Mouse (Mus musculus): ENCODE results near the gene Prkn. TPM values are rescaled to one million over a fixed set of nuclear protein-coding genes. Genes with fewer than 3 reads are reported as not detected.

Gene Prkn
- polyA plus RNA-seq, 1 experiment = 1.00 TPM

- Histone ChIP-seq H3K9me3 (peaks cover 3% of the 10 kb centered on the region; the same call in 1 of the 2 replicates), H3K36me3 (replicated peaks; ENCODE audit: low read length) (no peaks in the 10 kb centered on the region)
Measured at GRCm38 (mm10) chr17:11230604-11231395, 390.6 kb downstream of the Prkn start.

GRCm38 (mm10) chr17:11235273-11235672 is 395.1 kb downstream of the Prkn start:
- no peaks in the 10 kb centered on the region for H3K36me3 ChIP-seq (replicated peaks; ENCODE audit: low read length)
- TF ChIP-seq FLI1 (IDR thresholded peaks at IDR 0.05; ENCODE audit: low read length) (no peak), GATA1 (IDR thresholded peaks at IDR 0.05; ENCODE audit: borderline replicate concordance, low read length) (no peak)
- no peaks in the 10 kb centered on the region for H3K9me3 ChIP-seq
- H3K27me3 ChIP-seq (replicated peaks) = no peaks in the 10 kb centered on the region
- no peaks in the 10 kb centered on the region for H3K4me1 ChIP-seq
- no peak overlapping the region for H3K4me3 ChIP-seq (replicated peaks)

More at GRCm38 (mm10) chr17:11230604-11231395, 390.6 kb downstream of the Prkn start:
- Histone ChIP-seq H3K4me3 (replicated peaks) (no peak overlapping the region), H3K27me3 (replicated peaks) (no peaks in the 10 kb centered on the region), H3K4me1 (no peaks in the 10 kb centered on the region)
- TF ChIP-seq FLI1 (IDR thresholded peaks at IDR 0.05; ENCODE audit: low read length) = no peak
- TF ChIP-seq GATA1 (IDR thresholded peaks at IDR 0.05; ENCODE audit: borderline replicate concordance, low read length) = no peak

- Histone ChIP-seq H3K36me3 (replicated peaks; ENCODE audit: low read length) (no peaks in the 10 kb centered on the region), H3K4me1 (no peaks in the 10 kb centered on the region), H3K9me3 (peaks cover 3% of the 10 kb centered on the region; the same call in 1 of the 2 replicates), H3K27me3 (replicated peaks) (no peaks in the 10 kb centered on the region), H3K4me3 (replicated peaks) (no peak overlapping the region)
- TF ChIP-seq GATA1 (IDR thresholded peaks at IDR 0.05; ENCODE audit: borderline replicate concordance, low read length) (no peak), FLI1 (IDR thresholded peaks at IDR 0.05; ENCODE audit: low read length) (no peak)
Measured at GRCm38 (mm10) chr17:11245040-11245439, 404.9 kb downstream of the Prkn start.

- no peaks in the 10 kb centered on the region for H3K9me3 ChIP-seq
- no peak overlapping the region for H3K4me3 ChIP-seq (replicated peaks)
- H3K4me1 ChIP-seq = no peaks in the 10 kb centered on the region
- H3K36me3 ChIP-seq (replicated peaks; ENCODE audit: low read length) = no peaks in the 10 kb centered on the region
- TF ChIP-seq FLI1 (IDR thresholded peaks at IDR 0.05; ENCODE audit: low read length) = no peak
- no peak for TF ChIP-seq GATA1 (IDR thresholded peaks at IDR 0.05; ENCODE audit: borderline replicate concordance, low read length)
- no peaks in the 10 kb centered on the region for H3K27me3 ChIP-seq (replicated peaks)
Measured at GRCm38 (mm10) chr17:11249216-11249615, 409.0 kb downstream of the Prkn start.

- H3K4me1 ChIP-seq = no peaks in the 10 kb centered on the region
- H3K9me3 ChIP-seq = peaks cover 7% of the 10 kb centered on the region
- TF ChIP-seq FLI1 (IDR thresholded peaks at IDR 0.05; ENCODE audit: low read length) (no peak), GATA1 (IDR thresholded peaks at IDR 0.05; ENCODE audit: borderline replicate concordance, low read length) (no peak)
- H3K27me3 ChIP-seq (replicated peaks) = no peaks in the 10 kb centered on the region
- H3K4me3 ChIP-seq (replicated peaks) = no peak overlapping the region
- H3K36me3 ChIP-seq (replicated peaks; ENCODE audit: low read length) = no peaks in the 10 kb centered on the region
Measured at GRCm38 (mm10) chr17:11260663-11261062, 420.5 kb downstream of the Prkn start.

- Histone ChIP-seq H3K9me3 (peaks cover 11% of the 10 kb centered on the region), H3K36me3 (replicated peaks; ENCODE audit: low read length) (no peaks in the 10 kb centered on the region), H3K4me1 (no peaks in the 10 kb centered on the region), H3K27me3 (replicated peaks) (no peaks in the 10 kb centered on the region), H3K4me3 (replicated peaks) (no peak overlapping the region)
- TF ChIP-seq GATA1 (IDR thresholded peaks at IDR 0.05; ENCODE audit: borderline replicate concordance, low read length) (no peak), FLI1 (IDR thresholded peaks at IDR 0.05; ENCODE audit: low read length) (no peak)
Measured at GRCm38 (mm10) chr17:11261679-11262078, 421.5 kb downstream of the Prkn start.

- H3K4me3 ChIP-seq (replicated peaks) = no peak overlapping the region
- TF ChIP-seq GATA1 (IDR thresholded peaks at IDR 0.05; ENCODE audit: borderline replicate concordance, low read length) = no peak
- no peak for TF ChIP-seq FLI1 (IDR thresholded peaks at IDR 0.05; ENCODE audit: low read length)
- no peaks in the 10 kb centered on the region for H3K27me3 ChIP-seq (replicated peaks)
- H3K9me3 ChIP-seq = peaks cover 9% of the 10 kb centered on the region; the same call in 1 of the 2 replicates
- no peaks in the 10 kb centered on the region for H3K4me1 ChIP-seq
- H3K36me3 ChIP-seq (replicated peaks; ENCODE audit: low read length) = no peaks in the 10 kb centered on the region
Measured at GRCm38 (mm10) chr17:11267951-11268350, 427.8 kb downstream of the Prkn start.

GRCm38 (mm10) chr17:11270179-11270578 is 430.0 kb downstream of the Prkn start:
- TF ChIP-seq FLI1 (IDR thresholded peaks at IDR 0.05; ENCODE audit: low read length) (no peak), GATA1 (IDR thresholded peaks at IDR 0.05; ENCODE audit: borderline replicate concordance, low read length) (no peak)
- H3K36me3 ChIP-seq (replicated peaks; ENCODE audit: low read length) = no peaks in the 10 kb centered on the region
- no peaks in the 10 kb centered on the region for H3K4me1 ChIP-seq
- no peak overlapping the region for H3K4me3 ChIP-seq (replicated peaks)
- no peaks in the 10 kb centered on the region for H3K27me3 ChIP-seq (replicated peaks)
- peaks cover 9% of the 10 kb centered on the region; the same call in 1 of the 2 replicates for H3K9me3 ChIP-seq

GRCm38 (mm10) chr17:11271876-11272275 is 431.7 kb downstream of the Prkn start:
- Histone ChIP-seq H3K4me1 (no peaks in the 10 kb centered on the region), H3K27me3 (replicated peaks) (no peaks in the 10 kb centered on the region), H3K9me3 (peaks cover 5% of the 10 kb centered on the region), H3K4me3 (replicated peaks) (no peak overlapping the region), H3K36me3 (replicated peaks; ENCODE audit: low read length) (no peaks in the 10 kb centered on the region)
- no peak for TF ChIP-seq FLI1 (IDR thresholded peaks at IDR 0.05; ENCODE audit: low read length)
- no peak for TF ChIP-seq GATA1 (IDR thresholded peaks at IDR 0.05; ENCODE audit: borderline replicate concordance, low read length)

- no peaks in the 10 kb centered on the region for H3K4me1 ChIP-seq
- no peaks in the 10 kb centered on the region for H3K36me3 ChIP-seq (replicated peaks; ENCODE audit: low read length)
- no peak overlapping the region for H3K4me3 ChIP-seq (replicated peaks)
- H3K27me3 ChIP-seq (replicated peaks) = no peaks in the 10 kb centered on the region
- TF ChIP-seq FLI1 (IDR thresholded peaks at IDR 0.05; ENCODE audit: low read length) (no peak), GATA1 (IDR thresholded peaks at IDR 0.05; ENCODE audit: borderline replicate concordance, low read length) (no peak)
- peaks cover 13% of the 10 kb centered on the region for H3K9me3 ChIP-seq
Measured at GRCm38 (mm10) chr17:11284246-11284645, 444.1 kb downstream of the Prkn start.
